Mouse (Mus musculus): ENCODE measurements at regions not wholly inside any gene's neighbourhood (a gene's known extent, or its start where the extent isn't known, plus 50 kb on each side); places are given as distances from the start of the nearest gene placed in this dataset. TPM values are rescaled to one million over a fixed set of nuclear protein-coding genes. Genes with fewer than 3 reads are reported as not detected.

Small RNA genes lying in the stretch of these regions (microRNA-seq; reads per million reads assigned to microRNA genes)
- not detected for gene Mir3089
